Mouse (Mus musculus): ENCODE data around the gene Ugt1a9.

- TF ChIP-seq CTCF (IDR thresholded peaks at IDR 0.05; ENCODE audit: low read depth): no peak
- TF ChIP-seq EP300 (optimal IDR thresholded peaks at IDR 0.05): no peak
Measured at GRCm38 (mm10) chr1:88197443-88197842, 126.8 kb downstream of the Ugt1a9 start.

Measured in stomach, postnatal 0 days (tissue).